Mouse (Mus musculus) left cerebral cortex, adult 8-10 months (tissue): ENCODE measurements around the gene Nsdhl. TPM values are rescaled to one million over a fixed set of nuclear protein-coding genes. Genes with fewer than 3 reads are reported as not detected.

Source experiments
- DNase-seq, 2 experiments: peaks; one replicate each; pipeline ENCODE4 v3.0.0; 2022; ENCODE audit warnings: low spot score in 2 of 2
- microRNA-seq, 2 experiments: library from miRNA; unstranded; fragments of <30 nt; microRNA quantifications; one replicate each; pipeline ENCODE4 v1.2.0; 2022
- total RNA-seq, 4 experiments: library from RNA; stranded (reverse); gene quantifications; 2 replicates each; pipeline ENCODE4 v1.2.4; 2022

Nsdhl gene
- total RNA-seq, 4 experiments from 2014 or later, result 24.5 to 31.2 (median 28.4) TPM

DNA sequence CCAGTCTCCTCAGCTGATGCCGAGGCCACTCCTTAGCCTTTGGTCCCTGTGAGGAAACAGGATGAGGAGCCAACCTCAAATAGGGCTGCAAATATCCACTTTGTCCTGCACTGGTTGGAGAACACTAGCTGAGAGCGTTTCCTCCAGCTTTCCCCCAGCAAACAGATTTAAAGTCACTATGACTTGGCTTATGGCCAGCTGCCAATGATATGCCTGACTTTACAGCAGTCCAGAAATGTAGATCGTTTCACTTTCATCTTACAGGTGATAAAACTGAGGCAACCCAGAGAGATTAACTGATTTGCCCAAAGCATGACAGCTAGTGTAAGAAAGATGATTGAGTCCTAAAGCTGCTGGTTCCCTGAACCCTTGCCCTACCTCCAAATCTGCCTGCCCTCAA, 77.2 kb downstream of the Nsdhl start:
- no peak for DNase-seq

- no peak for DNase-seq
Observed at GRCm38 (mm10) chrX:73003110-73003509, 84.8 kb downstream of the Nsdhl start.

DNA sequence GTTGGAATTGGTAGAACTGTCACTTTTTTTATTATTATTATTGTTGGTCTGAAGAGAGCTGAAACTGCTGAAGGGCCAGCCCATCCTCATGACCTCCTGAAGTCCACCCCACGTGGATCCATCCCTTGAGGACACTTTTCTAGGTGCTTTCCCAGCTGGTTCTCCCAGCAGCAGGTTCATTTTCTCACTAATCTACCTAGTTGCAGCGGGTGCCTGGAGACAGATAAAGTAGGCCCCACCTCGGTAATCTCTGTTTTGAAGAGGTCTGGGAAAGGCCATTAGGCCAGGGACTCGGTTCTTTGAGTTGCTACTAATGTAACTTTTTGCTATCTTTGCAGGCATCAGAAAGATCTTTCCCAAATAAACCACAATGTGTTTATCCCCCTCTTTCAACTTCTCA, 87.3 kb downstream of the Nsdhl start:
- no peak for DNase-seq

DNA sequence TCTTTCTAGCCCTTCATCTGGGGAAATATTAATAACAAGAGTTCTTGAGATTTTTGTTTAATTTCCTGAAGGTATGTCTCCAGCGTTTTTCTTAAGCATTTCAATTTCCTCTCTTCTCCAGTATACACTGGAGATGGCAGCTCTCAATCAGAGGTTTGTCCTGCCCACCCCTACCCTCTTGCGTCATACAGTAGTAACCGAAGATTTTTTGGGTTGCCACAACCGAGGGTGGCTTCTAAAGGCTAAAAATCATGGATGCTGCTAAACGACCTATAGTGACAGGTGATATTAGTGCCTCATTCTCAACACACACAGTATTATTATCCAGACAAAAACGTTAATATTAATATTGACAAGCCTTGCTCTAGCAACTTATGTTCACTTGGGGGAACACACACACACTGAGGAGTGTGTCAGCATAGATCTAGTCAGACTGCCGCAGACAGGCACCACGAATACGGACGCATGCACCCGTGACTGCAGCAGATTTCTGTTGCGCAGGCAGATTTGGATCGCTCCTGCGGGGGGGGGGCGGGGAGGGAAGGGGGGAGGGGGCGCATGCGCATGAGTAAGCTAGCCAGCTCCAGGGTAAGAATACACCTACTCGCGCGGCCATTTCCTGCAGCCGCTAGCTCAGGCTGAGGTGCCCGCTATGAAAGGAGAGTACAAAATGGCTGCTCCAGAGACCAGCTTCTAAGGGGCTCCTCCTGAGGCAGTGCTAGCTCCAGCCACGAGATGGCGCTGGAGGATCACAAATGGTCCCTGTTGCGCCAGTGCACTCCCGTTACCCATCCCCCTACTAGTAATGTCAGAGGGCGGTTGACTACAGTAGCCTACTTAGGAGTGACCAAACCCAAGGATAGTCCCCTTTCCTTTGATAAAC, 89.5 kb downstream of the Nsdhl start:
- DNase-seq, result peak; percentile 81 to 92

Small RNA genes lying within 50 kb of the gene (microRNA-seq; reads per million reads assigned to microRNA genes)
- 0 to 0.63 reads per million in 2 experiments for gene Mir2137

Other genes with a start within 250 kb of the Nsdhl start
- 1 to 10 TPM; 1.5 to 3.2 (median 2.1) TPM for gene Gabrq, start 93.4 kb upstream of the Nsdhl start, total RNA-seq
- 10 to 100 TPM; 51.6 to 59.8 (median 55.7) TPM for gene Cetn2, start 146 bp upstream of the Nsdhl start, total RNA-seq
- gene Zfp185, start 68.8 kb downstream of the Nsdhl start, total RNA-seq, result 1 to 10 TPM in 2 of 4 experiments, under 1 TPM in 2; 0.76 to 1.5 (median 1.0) TPM
- under 1 TPM in 3 of 4 experiments, not detected in 1; 0.23 to 0.33 (median 0.23) TPM for gene Pnma5, start 118.5 kb downstream of the Nsdhl start, total RNA-seq
- 10 to 100 TPM; 15.9 to 21.3 (median 17.6) TPM for gene Pnma3, start 146.2 kb downstream of the Nsdhl start, total RNA-seq
- 1 to 10 TPM in 1 of 4 experiments, under 1 TPM in 1, not detected in 2; 0.62 to 3.0 TPM for gene Xlr4a, start 163.9 kb downstream of the Nsdhl start, total RNA-seq
- gene Xlr3a, start 178.5 kb downstream of the Nsdhl start, total RNA-seq, result 1 to 10 TPM in 3 of 4 experiments, under 1 TPM in 1; 0.65 to 6.2 (median 2.9) TPM
- under 1 TPM in 3 of 4 experiments, not detected in 1; 0.42 to 0.91 (median 0.91) TPM for gene Gm14685, start 198.5 kb downstream of the Nsdhl start, total RNA-seq
- gene Xlr5b, start 230.2 kb downstream of the Nsdhl start, total RNA-seq, result not detected
- gene DXBay18, start 230.9 kb downstream of the Nsdhl start, total RNA-seq, result 1 to 10 TPM in 2 of 4 experiments, under 1 TPM in 2; 0.53 to 1.7 (median 0.81) TPM